Mouse (Mus musculus) ES-E14 (cell line): ENCODE data around the gene Pakap. TPM values are rescaled to one million over a fixed set of nuclear protein-coding genes. Genes with fewer than 3 reads are reported as not detected.

Experiments
- DNase-seq: peaks from one replicate; pipeline ENCODE4 v3.0.0-alpha.2; 2013; ENCODE audit warnings: low read depth, low spot score
- H3K27ac ChIP-seq: 2 replicates; pipeline ENCODE4 v1.5.1; 2012; ENCODE audit warnings: low read depth, mild to moderate bottlenecking, low read length, moderate library complexity, mixed read lengths; ENCODE audit not compliant: poor library complexity, insufficient read depth, severe bottlenecking
- H3K36me3 ChIP-seq: 2 replicates; pipeline ENCODE4 v1.6.1; 2012; ENCODE audit warnings: mild to moderate bottlenecking, low read length, moderate library complexity, mixed read lengths; ENCODE audit not compliant: control insufficient read depth, poor library complexity, insufficient read depth, severe bottlenecking
- H3K4me1 ChIP-seq, 2 experiments: fragments of 150-350 bp in 1 of 2; sonication (generic) in 1 of 2; 2 replicates each; pipeline ENCODE4 v1.6.1; 2012; ENCODE audit warnings: low read length in 2 of 2, mild to moderate bottlenecking in 1 of 2, mixed read lengths in 1 of 2; ENCODE audit not compliant: control insufficient read depth in 2 of 2, insufficient read depth in 2 of 2, poor library complexity in 1 of 2
- H3K4me3 ChIP-seq, 2 experiments: fragments of 150-350 bp in 1 of 2; sonication (generic) in 1 of 2; 2 replicates each; pipeline ENCODE4 v1.5.1; 2012; ENCODE audit warnings: low read length in 2 of 2, low read depth in 1 of 2, mild to moderate bottlenecking in 1 of 2, mixed read lengths in 1 of 2; ENCODE audit not compliant: insufficient read depth in 1 of 2, poor library complexity in 1 of 2, severe bottlenecking in 1 of 2
- H3K9ac ChIP-seq: 2 replicates; pipeline ENCODE4 v1.6.1; 2012; ENCODE audit warnings: low read depth, mild to moderate bottlenecking, low read length, mixed read lengths; ENCODE audit not compliant: poor library complexity, insufficient read depth, severe bottlenecking
- H3K9me3 ChIP-seq: fragments of 150-350 bp; sonication (generic); 2 replicates; pipeline ENCODE4 v1.6.1; 2012; ENCODE audit warnings: low read depth, mild to moderate bottlenecking, low read length; ENCODE audit not compliant: control insufficient read depth, insufficient read depth
- CHD2 ChIP-seq: IDR thresholded peaks from 2 replicates; pipeline ENCODE4 v1.6.1; 2014; ENCODE audit warnings: mild to moderate bottlenecking, low read depth, low read length, inconsistent platforms
- HCFC1 ChIP-seq: IDR thresholded peaks from 2 replicates; pipeline ENCODE4 v1.6.1; 2012; ENCODE audit warnings: low read length, inconsistent platforms, borderline replicate concordance; ENCODE audit not compliant: insufficient read depth
- MAFK ChIP-seq: IDR thresholded peaks from 2 replicates; pipeline ENCODE4 v1.6.1; 2014; ENCODE audit warnings: mild to moderate bottlenecking, low read depth, low read length, inconsistent platforms; ENCODE audit not compliant: insufficient read depth
- ZC3H11A ChIP-seq: IDR thresholded peaks from 2 replicates; pipeline ENCODE4 v1.6.1; 2012; ENCODE audit warnings: low read depth, mild to moderate bottlenecking, inconsistent platforms, low read length, borderline replicate concordance
- ZNF384 ChIP-seq: IDR thresholded peaks from 2 replicates; pipeline ENCODE4 v1.6.1; 2012; ENCODE audit warnings: low read depth, low read length, inconsistent platforms
- in situ Hi-C, 2 experiments: fragments of 600-800 bp; cut with MboI; formaldehyde crosslinking; loops; one replicate each; pipeline ENCODE4 v1.15.1; 2025; ENCODE audit warnings: low sequenced_read_pairs in 2 of 2, inconsistent platforms in 1 of 2; ENCODE audit not compliant: unreplicated experiment in 2 of 2
- total RNA-seq: library from RNA; depleted of rRNA; stranded (reverse); fragments of 300-350 nt; gene quantifications from 2 replicates; pipeline ENCODE4 v1.2.3, GENCODE M21; 2012

Pakap gene
- total RNA-seq, 1 experiment: 5.8 TPM

DNA sequence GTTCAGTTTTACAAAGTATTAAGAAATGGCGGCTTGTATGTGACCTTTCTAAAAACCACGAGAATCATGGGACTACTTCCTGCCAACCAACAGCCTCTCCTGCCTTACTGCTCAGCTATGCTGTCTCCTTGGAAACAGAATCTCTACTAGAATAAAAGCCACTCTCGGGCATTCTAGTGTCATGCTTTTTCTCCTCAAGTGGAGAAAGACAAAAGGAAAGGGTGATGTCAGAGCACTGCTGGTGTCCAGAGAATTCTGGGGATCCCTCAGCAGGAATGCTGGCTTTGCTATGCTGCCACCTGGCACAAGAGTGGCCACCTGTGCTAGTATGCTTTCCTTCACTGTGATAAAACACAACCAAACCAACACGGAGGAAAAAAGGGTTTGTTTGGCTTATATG lies 92.5 kb downstream of the Pakap start:
- no peak overlapping the region for H3K27ac ChIP-seq
- H3K9me3 ChIP-seq: no peaks in the 10 kb centered on the region
- no peak for DNase-seq
- H3K36me3 ChIP-seq: no peaks in the 10 kb centered on the region
- H3K4me1 ChIP-seq: no peaks in the 10 kb centered on the region
- in situ Hi-C loops: loop anchor here in 1 of 2 experiments (25.0 kb wide), 2 partner anchors 227 to 427 kb away; no protein-coding TSS in a partner anchor
- no peak overlapping the region for H3K9ac ChIP-seq
- H3K4me3 ChIP-seq: no peak overlapping the region
- TF ChIP-seq ZC3H11A (no peak), MAFK (no peak), HCFC1 (no peak), CHD2 (no peak)

DNA sequence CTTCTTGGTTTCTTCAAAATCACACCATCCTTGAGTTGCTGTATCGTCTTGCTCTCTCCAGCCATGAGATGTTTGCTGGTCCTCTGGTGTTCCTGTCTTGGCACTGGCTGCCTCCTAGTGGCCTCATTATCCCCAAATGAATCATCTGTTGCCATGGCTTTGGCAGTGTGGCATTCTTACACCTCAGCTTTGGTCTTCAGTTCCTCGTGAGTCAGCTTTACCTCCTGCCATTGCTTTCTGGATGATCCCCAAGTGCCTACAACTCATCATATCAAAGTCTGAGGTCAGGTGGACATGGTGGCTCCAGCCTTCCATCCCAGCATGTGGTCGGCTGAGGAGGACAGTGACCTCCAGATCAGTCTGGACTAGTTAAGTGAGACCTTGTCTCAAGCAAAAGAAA lies 98.1 kb downstream of the Pakap start:
- no peaks in the 10 kb centered on the region for H3K36me3 ChIP-seq
- H3K4me1 ChIP-seq: no peaks in the 10 kb centered on the region
- no peak overlapping the region for H3K4me3 ChIP-seq
- no peak for DNase-seq
- H3K27ac ChIP-seq: no peak overlapping the region
- no peak for TF ChIP-seq ZC3H11A
- no peak for TF ChIP-seq CHD2
- TF ChIP-seq ZNF384: no peak
- no peak for TF ChIP-seq HCFC1
- no peak for TF ChIP-seq MAFK
- in situ Hi-C loops: loop anchor here in 1 of 2 experiments (25.0 kb wide), 2 partner anchors 221 to 421 kb away; no protein-coding TSS in a partner anchor
- H3K9ac ChIP-seq: no peak overlapping the region
- H3K9me3 ChIP-seq: no peaks in the 10 kb centered on the region

DNA sequence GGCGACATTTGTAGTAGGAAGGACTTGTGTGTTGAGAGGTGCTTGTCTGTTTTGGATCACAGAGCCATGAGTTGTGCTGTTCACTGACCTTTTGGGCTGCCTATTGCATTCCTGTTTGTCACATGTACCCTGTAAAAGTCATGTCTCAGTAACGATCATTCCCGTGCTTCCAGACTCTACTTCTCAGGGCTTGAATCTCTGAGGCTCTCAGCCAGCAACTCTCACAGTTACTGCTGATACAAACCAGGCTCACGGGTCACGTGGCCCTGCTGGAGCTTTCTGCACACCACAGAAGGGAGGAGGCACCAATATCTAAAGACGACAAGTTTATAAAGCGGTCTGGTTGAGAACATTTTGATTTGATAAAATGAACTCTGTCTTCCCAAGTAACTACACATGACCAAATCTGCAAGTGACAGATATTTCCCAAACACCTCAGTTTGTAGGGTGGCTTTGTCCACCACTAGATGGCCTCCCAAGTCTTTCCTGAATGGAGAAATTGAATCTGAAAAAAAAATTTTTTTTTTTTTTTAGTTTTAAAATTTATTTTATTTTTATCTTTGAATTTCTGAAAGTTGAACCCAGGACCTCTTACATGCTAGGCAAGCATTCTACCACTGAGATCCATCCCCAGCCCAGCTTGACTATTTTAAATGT lies 103.0 kb downstream of the Pakap start:
- H3K4me1 ChIP-seq: peaks cover 0 to 5% of the 10 kb centered on the region in 2 experiments; a peak in 2 of 4 replicates
- in situ Hi-C loops: loop anchor here in 1 of 2 experiments (25.0 kb wide), 2 partner anchors 216 to 416 kb away; no protein-coding TSS in a partner anchor
- no peak for DNase-seq
- H3K4me3 ChIP-seq: no peak overlapping the region
- H3K9ac ChIP-seq: no peak overlapping the region
- H3K9me3 ChIP-seq: no peaks in the 10 kb centered on the region
- TF ChIP-seq ZNF384 (peak; percentile 67), ZC3H11A (no peak), HCFC1 (no peak), MAFK (no peak), CHD2 (no peak)
- H3K36me3 ChIP-seq: no peaks in the 10 kb centered on the region
- no peak overlapping the region for H3K27ac ChIP-seq

DNA sequence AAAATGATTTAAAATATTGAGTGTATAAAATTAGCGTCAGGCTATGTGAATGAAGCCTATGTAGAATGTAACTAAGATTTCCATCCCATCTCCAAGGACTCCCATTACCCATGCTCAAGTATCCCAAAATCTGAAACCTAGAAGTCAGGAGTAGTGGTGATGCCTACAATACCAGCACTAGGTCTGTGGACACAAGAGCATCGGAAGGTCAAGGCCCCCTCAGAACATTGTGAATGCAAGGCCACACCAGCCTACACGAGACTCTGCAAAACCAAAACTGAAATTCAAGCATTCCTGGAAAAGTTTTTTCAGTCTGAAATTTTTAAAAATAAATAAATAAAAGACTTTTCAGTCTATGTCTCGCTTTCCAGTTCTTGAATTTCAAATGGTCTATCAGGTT lies 104.6 kb downstream of the Pakap start:
- H3K4me1 ChIP-seq: peaks cover 0 to 7% of the 10 kb centered on the region in 2 experiments; a peak in 2 of 4 replicates
- no peaks in the 10 kb centered on the region for H3K36me3 ChIP-seq
- H3K27ac ChIP-seq: no peak overlapping the region
- H3K9me3 ChIP-seq: no peaks in the 10 kb centered on the region
- H3K9ac ChIP-seq: no peak overlapping the region
- in situ Hi-C loops: loop anchor here in 1 of 2 experiments (25.0 kb wide), 2 partner anchors 215 to 415 kb away; no protein-coding TSS in a partner anchor
- DNase-seq: no peak
- TF ChIP-seq HCFC1 (no peak), CHD2 (no peak), ZNF384 (no peak), MAFK (no peak), ZC3H11A (no peak)
- no peak overlapping the region for H3K4me3 ChIP-seq
